Mouse (Mus musculus): ENCODE data around the gene Mgll. TPM values are rescaled to one million over a fixed set of nuclear protein-coding genes. Genes with fewer than 3 reads are reported as not detected.

Gene Mgll
- polyA plus RNA-seq, 1 experiment = 0.20 TPM

DNA sequence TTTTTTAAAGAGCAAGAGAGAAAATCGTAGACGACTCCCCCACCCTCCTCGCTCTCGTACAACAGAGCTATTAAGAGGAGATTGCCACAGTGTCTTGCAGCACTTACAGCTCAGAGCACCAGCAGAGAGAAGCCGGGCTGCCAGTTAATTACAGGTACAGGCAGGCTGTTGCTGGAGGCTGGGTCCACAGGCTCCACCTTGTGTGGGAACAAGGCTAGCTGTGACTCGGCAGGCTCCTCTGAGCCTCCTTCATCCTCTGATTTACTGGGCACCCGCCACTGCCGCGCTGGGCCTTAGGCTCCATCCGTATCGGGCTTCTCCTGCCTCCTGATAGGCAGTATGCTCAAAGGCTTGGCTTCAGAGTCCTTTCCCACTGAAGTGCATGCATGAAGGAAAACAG, 64.0 kb downstream of the Mgll start:
- Histone ChIP-seq H3K4me3 (ENCODE audit: insufficient read depth, low read length) (no peak overlapping the region), H3K4me1 (ENCODE audit: control insufficient read depth, insufficient read depth, low read length) (peaks cover 11% of the 10 kb centered on the region), H3K27ac (ENCODE audit: insufficient read depth, low read depth, low read length) (no peak overlapping the region)
- TF ChIP-seq CTCF (IDR thresholded peaks at IDR 0.05; ENCODE audit: low read depth, low read length) (no peak), POLR2A (IDR thresholded peaks at IDR 0.05; ENCODE audit: borderline replicate concordance, low read depth, low read length) (no peak)

- Histone ChIP-seq H3K27ac (ENCODE audit: insufficient read depth, low read depth, low read length) (no peak overlapping the region), H3K4me1 (ENCODE audit: control insufficient read depth, insufficient read depth, low read length) (no peaks in the 10 kb centered on the region), H3K4me3 (ENCODE audit: insufficient read depth, low read length) (no peak overlapping the region)
- TF ChIP-seq POLR2A (IDR thresholded peaks at IDR 0.05; ENCODE audit: borderline replicate concordance, low read depth, low read length) = no peak
- TF ChIP-seq CTCF (IDR thresholded peaks at IDR 0.05; ENCODE audit: low read depth, low read length) = no peak
Measured at GRCm38 (mm10) chr6:88791299-88791698, 67.1 kb downstream of the Mgll start.

DNA sequence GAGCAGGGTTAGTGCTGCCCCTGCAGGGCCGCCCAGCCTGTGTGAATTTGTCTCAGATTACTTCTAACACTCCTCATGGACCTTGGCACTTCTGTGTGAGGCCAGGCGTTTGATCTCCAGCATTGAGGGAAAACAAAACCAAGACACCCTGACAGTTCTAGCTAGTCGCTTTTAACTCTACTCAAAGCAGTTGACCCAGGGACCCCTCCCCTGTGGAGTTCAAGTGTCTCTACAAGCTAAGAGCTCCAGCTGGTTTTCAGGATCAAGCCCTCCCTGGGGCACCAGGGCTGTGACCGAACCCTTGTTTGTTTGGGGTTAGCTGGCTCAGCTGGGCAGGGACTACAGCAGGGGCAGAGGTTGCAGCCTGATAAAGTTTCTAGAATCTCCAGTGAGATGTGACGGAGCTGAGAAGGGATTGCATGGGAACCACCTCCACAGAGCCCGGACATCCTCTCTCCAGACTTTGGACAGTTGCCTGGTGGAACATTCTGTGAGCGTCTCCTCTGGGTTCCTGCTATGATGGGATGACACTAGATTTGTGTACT, 68.0 kb downstream of the Mgll start:
- TF ChIP-seq CTCF (IDR thresholded peaks at IDR 0.05; ENCODE audit: low read depth, low read length) (no peak), POLR2A (IDR thresholded peaks at IDR 0.05; ENCODE audit: borderline replicate concordance, low read depth, low read length) (no peak)
- H3K27ac ChIP-seq (ENCODE audit: insufficient read depth, low read depth, low read length) = no peak overlapping the region
- H3K4me1 ChIP-seq (ENCODE audit: control insufficient read depth, insufficient read depth, low read length) = no peaks in the 10 kb centered on the region
- no peak overlapping the region for H3K4me3 ChIP-seq (ENCODE audit: insufficient read depth, low read length)

DNA sequence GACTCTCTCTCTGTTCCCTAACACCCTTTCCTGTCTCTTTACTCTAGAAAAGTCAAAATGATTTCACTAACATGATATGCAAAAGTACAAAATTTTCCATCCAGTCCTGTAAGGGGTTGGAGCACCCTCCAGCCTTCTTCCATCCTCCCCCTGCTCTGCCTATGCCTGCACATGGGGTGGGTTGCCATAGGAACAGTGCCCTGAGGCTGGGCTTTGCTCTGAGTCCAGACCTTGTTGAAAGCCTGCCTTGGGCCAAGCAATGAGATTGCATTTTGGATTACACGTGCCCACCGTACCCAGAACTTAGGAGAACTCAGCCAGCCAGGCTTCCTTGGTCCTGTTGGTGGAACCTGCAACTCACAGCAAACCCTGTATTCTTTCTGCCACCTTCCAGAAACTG, 69.0 kb downstream of the Mgll start:
- TF ChIP-seq POLR2A (IDR thresholded peaks at IDR 0.05; ENCODE audit: borderline replicate concordance, low read depth, low read length) (no peak), CTCF (IDR thresholded peaks at IDR 0.05; ENCODE audit: low read depth, low read length) (no peak)
- H3K4me3 ChIP-seq (ENCODE audit: insufficient read depth, low read length) = no peak overlapping the region
- no peaks in the 10 kb centered on the region for H3K4me1 ChIP-seq (ENCODE audit: control insufficient read depth, insufficient read depth, low read length)
- H3K27ac ChIP-seq (ENCODE audit: insufficient read depth, low read depth, low read length) = no peak overlapping the region

- TF ChIP-seq CTCF (IDR thresholded peaks at IDR 0.05; ENCODE audit: low read depth, low read length) (no peak), POLR2A (IDR thresholded peaks at IDR 0.05; ENCODE audit: borderline replicate concordance, low read depth, low read length) (no peak)
- Histone ChIP-seq H3K4me1 (ENCODE audit: control insufficient read depth, insufficient read depth, low read length) (no peaks in the 10 kb centered on the region), H3K4me3 (ENCODE audit: insufficient read depth, low read length) (no peak overlapping the region), H3K27ac (ENCODE audit: insufficient read depth, low read depth, low read length) (no peak overlapping the region)
Measured at GRCm38 (mm10) chr6:88793872-88794271, 69.7 kb downstream of the Mgll start.

DNA sequence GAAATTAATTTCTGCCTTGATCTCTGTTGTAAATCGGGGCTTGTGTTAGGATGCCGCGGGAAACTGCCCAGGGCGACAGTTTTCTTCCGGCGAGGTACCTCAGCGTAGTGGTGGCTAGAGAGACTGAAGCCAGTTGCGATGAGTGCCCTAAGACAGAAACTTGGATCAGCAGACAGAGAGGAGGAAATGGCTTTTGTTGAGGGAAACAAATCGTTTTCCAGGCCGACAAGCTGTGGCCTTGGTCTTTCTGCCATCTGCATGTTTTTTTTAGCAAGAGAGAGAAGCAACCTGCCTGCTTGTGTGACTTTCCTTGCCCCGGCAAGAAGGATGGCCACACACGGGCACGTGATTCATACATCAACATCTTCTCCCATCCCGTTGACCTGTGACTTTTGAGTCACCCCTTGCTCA, 70.4 kb downstream of the Mgll start:
- Histone ChIP-seq H3K4me3 (ENCODE audit: insufficient read depth, low read length) (no peak overlapping the region), H3K27ac (ENCODE audit: insufficient read depth, low read depth, low read length) (no peak overlapping the region), H3K4me1 (ENCODE audit: control insufficient read depth, insufficient read depth, low read length) (no peaks in the 10 kb centered on the region)
- no peak for TF ChIP-seq POLR2A (IDR thresholded peaks at IDR 0.05; ENCODE audit: borderline replicate concordance, low read depth, low read length)
- TF ChIP-seq CTCF (IDR thresholded peaks at IDR 0.05; ENCODE audit: low read depth, low read length) = no peak

DNA sequence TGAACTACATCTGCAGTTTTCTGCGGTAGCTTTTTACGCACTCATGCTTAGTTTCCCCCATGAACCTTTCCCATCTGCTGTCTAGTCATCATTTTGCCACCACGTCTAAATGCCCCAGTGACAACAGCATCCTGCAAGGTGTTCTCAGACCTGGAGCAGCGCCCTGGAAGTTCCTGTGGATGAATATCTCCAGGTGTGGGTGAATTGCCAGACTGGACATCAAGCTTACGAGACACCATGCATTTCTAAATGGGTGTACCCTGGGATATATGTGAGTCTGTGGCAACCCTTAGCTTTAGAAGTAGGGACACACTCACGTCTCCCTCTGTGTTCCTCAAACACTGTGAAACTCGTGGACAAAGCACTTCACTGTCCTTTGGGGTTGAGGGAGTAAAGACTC, 76.0 kb downstream of the Mgll start:
- TF ChIP-seq CTCF (IDR thresholded peaks at IDR 0.05; ENCODE audit: low read depth, low read length) = no peak
- TF ChIP-seq POLR2A (IDR thresholded peaks at IDR 0.05; ENCODE audit: borderline replicate concordance, low read depth, low read length) = no peak
- H3K4me1 ChIP-seq (ENCODE audit: control insufficient read depth, insufficient read depth, low read length) = no peaks in the 10 kb centered on the region
- no peak overlapping the region for H3K4me3 ChIP-seq (ENCODE audit: insufficient read depth, low read length)
- H3K27ac ChIP-seq (ENCODE audit: insufficient read depth, low read depth, low read length) = no peak overlapping the region

DNA sequence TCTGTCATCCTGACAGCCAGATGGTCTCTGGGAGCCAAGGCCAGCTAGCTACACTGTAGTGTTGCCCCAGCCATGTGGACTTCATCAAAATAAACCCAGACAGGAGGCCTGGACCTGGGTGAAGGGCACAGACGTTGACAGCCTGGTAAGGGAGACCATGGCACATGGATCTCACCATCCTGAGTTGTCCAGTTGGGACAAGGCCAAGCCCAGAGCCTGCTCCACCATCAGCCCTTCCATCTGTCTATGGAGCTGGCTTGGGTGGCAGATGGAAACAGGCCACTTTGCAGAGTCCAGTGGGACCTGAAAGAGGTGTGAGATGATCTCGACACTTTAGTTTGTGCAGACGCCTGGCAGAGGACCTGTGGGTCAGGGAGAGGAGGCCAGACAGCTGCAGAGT, 76.5 kb downstream of the Mgll start:
- TF ChIP-seq POLR2A (IDR thresholded peaks at IDR 0.05; ENCODE audit: borderline replicate concordance, low read depth, low read length) (no peak), CTCF (IDR thresholded peaks at IDR 0.05; ENCODE audit: low read depth, low read length) (no peak)
- H3K27ac ChIP-seq (ENCODE audit: insufficient read depth, low read depth, low read length) = no peak overlapping the region
- H3K4me1 ChIP-seq (ENCODE audit: control insufficient read depth, insufficient read depth, low read length) = no peaks in the 10 kb centered on the region

GRCm38 (mm10) chr6:88803051-88803450, 78.8 kb downstream of the Mgll start:
- H3K27ac ChIP-seq (ENCODE audit: insufficient read depth, low read depth, low read length) = no peak overlapping the region
- TF ChIP-seq POLR2A (IDR thresholded peaks at IDR 0.05; ENCODE audit: borderline replicate concordance, low read depth, low read length) = no peak
- no peak for TF ChIP-seq CTCF (IDR thresholded peaks at IDR 0.05; ENCODE audit: low read depth, low read length)
- H3K4me3 ChIP-seq (ENCODE audit: insufficient read depth, low read length) = no peak overlapping the region
- no peaks in the 10 kb centered on the region for H3K4me1 ChIP-seq (ENCODE audit: control insufficient read depth, insufficient read depth, low read length)

More for the DNA sequence above, 76.5 kb downstream of the Mgll start:
- no peak overlapping the region for H3K4me3 ChIP-seq (ENCODE audit: insufficient read depth, low read length)

GRCm38 (mm10) chr6:88803957-88804695, 79.9 kb downstream of the Mgll start:
- no peak overlapping the region for H3K4me3 ChIP-seq (ENCODE audit: insufficient read depth, low read length)
- no peak overlapping the region for H3K27ac ChIP-seq (ENCODE audit: insufficient read depth, low read depth, low read length)
- no peak for TF ChIP-seq POLR2A (IDR thresholded peaks at IDR 0.05; ENCODE audit: borderline replicate concordance, low read depth, low read length)
- no peak for TF ChIP-seq CTCF (IDR thresholded peaks at IDR 0.05; ENCODE audit: low read depth, low read length)
- no peaks in the 10 kb centered on the region for H3K4me1 ChIP-seq (ENCODE audit: control insufficient read depth, insufficient read depth, low read length)

Measured in bone marrow macrophage, adult 2 months (primary cell).